Mouse (Mus musculus) CH12.LX (cell line): ENCODE results near the gene Gm45233. TPM values are rescaled to one million over a fixed set of nuclear protein-coding genes. Genes with fewer than 3 reads are reported as not detected.

Source experiments
- DNase-seq: peaks from one replicate; pipeline ENCODE4 v3.0.0-alpha.2; 2013; ENCODE audit errors: extremely low read depth
- H3K27ac ChIP-seq: 2 replicates; pipeline ENCODE4 v1.5.1; 2012; ENCODE audit warnings: low read depth, mild to moderate bottlenecking, control low read depth, moderate library complexity; ENCODE audit not compliant: insufficient read depth
- H3K27me3 ChIP-seq: replicated peaks from 2 replicates; pipeline ENCODE3; 2012; ENCODE audit warnings: inconsistent platforms
- H3K36me3 ChIP-seq, 2 experiments: replicated peaks in 1 of 2; 2 replicates each; pipeline versions ENCODE3 to v1.6.1; 2012; ENCODE audit warnings: inconsistent platforms in 1 of 2, low read length in 1 of 2, mild to moderate bottlenecking in 1 of 2, mixed read lengths in 1 of 2, moderate library complexity in 1 of 2; ENCODE audit not compliant: control insufficient read depth in 1 of 2, insufficient read depth in 1 of 2
- H3K4me1 ChIP-seq, 2 experiments: 2 replicates each; pipeline ENCODE4 v1.6.1; 2012; ENCODE audit warnings: inconsistent platforms in 1 of 2, moderate library complexity in 1 of 2; ENCODE audit not compliant: insufficient read depth in 2 of 2, control insufficient read depth in 1 of 2
- H3K4me2 ChIP-seq: 2 replicates; pipeline ENCODE4 v1.6.1; 2012; ENCODE audit warnings: low read depth, mild to moderate bottlenecking, control low read depth; ENCODE audit not compliant: poor library complexity, insufficient read depth, severe bottlenecking
- H3K4me3 ChIP-seq, 3 experiments: fragments of 150-350 bp in 1 of 3; sonication (generic) in 1 of 3; replicated peaks in 1 of 3; 2 replicates each; pipeline versions ENCODE3 to v1.5.1; 2011 to 2012; ENCODE audit warnings: low read depth in 2 of 3, low read length in 2 of 3, mild to moderate bottlenecking in 2 of 3, moderate library complexity in 2 of 3, control low read depth in 1 of 3, improper control_type of control experiment in 1 of 3, inconsistent platforms in 1 of 3, mixed read lengths in 1 of 3; ENCODE audit not compliant: poor library complexity in 1 of 3
- H3K79me2 ChIP-seq: replicated peaks from 2 replicates; pipeline ENCODE4 v1.6.1; 2012; ENCODE audit warnings: mild to moderate bottlenecking, moderate library complexity; ENCODE audit not compliant: control insufficient read depth, poor library complexity, insufficient read depth, severe bottlenecking; ENCODE audit errors: extremely low read depth
- H3K9ac ChIP-seq: 2 replicates; pipeline ENCODE4 v1.6.1; 2012; ENCODE audit warnings: low read depth, mild to moderate bottlenecking, control low read depth, moderate library complexity; ENCODE audit not compliant: insufficient read depth
- H3K9me3 ChIP-seq: replicated peaks from 2 replicates; pipeline ENCODE3; 2012; ENCODE audit warnings: low read length, inconsistent platforms, mixed read lengths
- CHD1 ChIP-seq: IDR thresholded peaks from 2 replicates; pipeline ENCODE4 v1.6.1; 2012; ENCODE audit warnings: low read depth, low read length, improper control_type of control experiment, inconsistent platforms
- CHD2 ChIP-seq: IDR thresholded peaks from 2 replicates; pipeline ENCODE4 v1.6.1; 2011; ENCODE audit warnings: low read length, improper control_type of control experiment
- E2F4 ChIP-seq: IDR thresholded peaks from 2 replicates; pipeline ENCODE4 v1.6.1; 2011; ENCODE audit warnings: low read depth, low read length, improper control_type of control experiment; ENCODE audit not compliant: insufficient replicate concordance
- EP300 ChIP-seq: IDR thresholded peaks from 2 replicates; pipeline ENCODE4 v1.6.1; 2011; ENCODE audit warnings: low read length, improper control_type of control experiment
- ETS1 ChIP-seq: conservative IDR thresholded peaks from 2 replicates; pipeline ENCODE4 v1.6.1; 2012; ENCODE audit warnings: low read depth, mild to moderate bottlenecking, inconsistent platforms, low read length, improper control_type of control experiment, moderate library complexity
- GABPA ChIP-seq: IDR thresholded peaks from 2 replicates; pipeline ENCODE4 v1.6.1; 2012; ENCODE audit warnings: low read depth, low read length, improper control_type of control experiment, inconsistent platforms; ENCODE audit not compliant: insufficient replicate concordance
- IRF4 ChIP-seq: IDR thresholded peaks from 2 replicates; pipeline ENCODE4 v1.6.1; 2014; ENCODE audit warnings: low read depth, mild to moderate bottlenecking, inconsistent platforms, low read length, improper control_type of control experiment
- JUN ChIP-seq: IDR thresholded peaks from 2 replicates; pipeline ENCODE4 v1.6.1; 2011; ENCODE audit warnings: low read depth, mild to moderate bottlenecking, low read length, improper control_type of control experiment, moderate library complexity; ENCODE audit not compliant: insufficient read depth
- MAX ChIP-seq: IDR thresholded peaks from 2 replicates; pipeline ENCODE4 v1.6.1; 2011; ENCODE audit warnings: low read length, improper control_type of control experiment
- MXI1 ChIP-seq: IDR thresholded peaks from 2 replicates; pipeline ENCODE4 v1.6.1; 2011; ENCODE audit warnings: mild to moderate bottlenecking, low read depth, low read length, improper control_type of control experiment
- NELFE ChIP-seq: IDR thresholded peaks from 2 replicates; pipeline ENCODE4 v1.6.1; 2011; ENCODE audit warnings: low read depth, low read length, improper control_type of control experiment
- NRF1 ChIP-seq: IDR thresholded peaks from 2 replicates; pipeline ENCODE4 v1.6.1; 2014; ENCODE audit warnings: low read depth, mild to moderate bottlenecking, inconsistent platforms, low read length, improper control_type of control experiment, moderate library complexity
- POLR2A ChIP-seq: IDR thresholded peaks from 2 replicates; pipeline ENCODE4 v1.6.1; 2011; ENCODE audit warnings: low read depth, mild to moderate bottlenecking, improper control_type of control experiment, low read length
- POLR2AphosphoS2 ChIP-seq: IDR thresholded peaks from 2 replicates; pipeline ENCODE4 v1.6.1; 2011; ENCODE audit warnings: low read depth, low read length, improper control_type of control experiment
- RAD21 ChIP-seq: IDR thresholded peaks from 2 replicates; pipeline ENCODE4 v1.6.1; 2011; ENCODE audit warnings: low read depth, mild to moderate bottlenecking, low read length, improper control_type of control experiment, moderate library complexity
- SMC3 ChIP-seq: IDR thresholded peaks from 2 replicates; pipeline ENCODE4 v1.6.1; 2011; ENCODE audit warnings: low read depth, low read length, improper control_type of control experiment
- TBP ChIP-seq: conservative IDR thresholded peaks from 2 replicates; pipeline ENCODE4 v1.6.1; 2011; ENCODE audit warnings: low read depth, low read length, improper control_type of control experiment
- TCF12 ChIP-seq: IDR thresholded peaks from 2 replicates; pipeline ENCODE4 v1.6.1; 2014; ENCODE audit warnings: low read depth, mild to moderate bottlenecking, inconsistent platforms, low read length, improper control_type of control experiment
- UBTF ChIP-seq: IDR thresholded peaks from 2 replicates; pipeline ENCODE4 v1.6.1; 2012; ENCODE audit warnings: low read depth, mild to moderate bottlenecking, inconsistent platforms, low read length, improper control_type of control experiment, moderate library complexity
- USF1 ChIP-seq: IDR thresholded peaks from 2 replicates; pipeline ENCODE4 v1.6.1; 2014; ENCODE audit warnings: low read depth, mild to moderate bottlenecking, inconsistent platforms, low read length, improper control_type of control experiment
- USF2 ChIP-seq: conservative IDR thresholded peaks from 2 replicates; pipeline ENCODE4 v1.6.1; 2011; ENCODE audit warnings: low read depth, low read length, improper control_type of control experiment
- ZKSCAN1 ChIP-seq: IDR thresholded peaks from 2 replicates; pipeline ENCODE4 v1.6.1; 2012; ENCODE audit warnings: low read depth, inconsistent platforms, low read length, improper control_type of control experiment, borderline replicate concordance
- ZNF384 ChIP-seq: IDR thresholded peaks from 2 replicates; pipeline ENCODE4 v1.6.1; 2012; ENCODE audit warnings: low read depth, low read length, improper control_type of control experiment, inconsistent platforms
- dilution Hi-C: fragments of 300-500 bp; cut with MboI; formaldehyde crosslinking; loops from 2 replicates; pipeline ENCODE4 v1.14.3; 2020; ENCODE audit warnings: low sequenced_read_pairs; ENCODE audit not compliant: extremely low pct_unique_long_range_greater_than_20kb, extremely low pct_ligation_motif_present
- in situ Hi-C: fragments of 300-500 bp; cut with MboI; formaldehyde crosslinking; loops from 3 replicates; pipeline ENCODE4 v1.14.3; 2019; ENCODE audit warnings: low sequenced_read_pairs, low pct_ligation_motif_present, low pct_unique_long_range_greater_than_20kb, mixed read lengths
- polyA plus RNA-seq: library from polyadenylated mRNA; unstranded; fragments of >175 nt; gene quantifications from 2 replicates; pipeline ENCODE4 v1.2.1, GENCODE M21; 2012; ENCODE audit warnings: low read depth; ENCODE audit not compliant: insufficient read length
- total RNA-seq, 2 experiments: library from RNA; depleted of rRNA; stranded (reverse); fragments of 300-350 nt in 1 of 2; fragments of >200 nt in 1 of 2; gene quantifications; 2 replicates each; pipeline ENCODE4 v1.2.3; 2012 to 2014

Gm45233 gene
- total and polyA plus RNA-seq, 3 experiments: 0.66 TPM; not detected in 2

DNA sequence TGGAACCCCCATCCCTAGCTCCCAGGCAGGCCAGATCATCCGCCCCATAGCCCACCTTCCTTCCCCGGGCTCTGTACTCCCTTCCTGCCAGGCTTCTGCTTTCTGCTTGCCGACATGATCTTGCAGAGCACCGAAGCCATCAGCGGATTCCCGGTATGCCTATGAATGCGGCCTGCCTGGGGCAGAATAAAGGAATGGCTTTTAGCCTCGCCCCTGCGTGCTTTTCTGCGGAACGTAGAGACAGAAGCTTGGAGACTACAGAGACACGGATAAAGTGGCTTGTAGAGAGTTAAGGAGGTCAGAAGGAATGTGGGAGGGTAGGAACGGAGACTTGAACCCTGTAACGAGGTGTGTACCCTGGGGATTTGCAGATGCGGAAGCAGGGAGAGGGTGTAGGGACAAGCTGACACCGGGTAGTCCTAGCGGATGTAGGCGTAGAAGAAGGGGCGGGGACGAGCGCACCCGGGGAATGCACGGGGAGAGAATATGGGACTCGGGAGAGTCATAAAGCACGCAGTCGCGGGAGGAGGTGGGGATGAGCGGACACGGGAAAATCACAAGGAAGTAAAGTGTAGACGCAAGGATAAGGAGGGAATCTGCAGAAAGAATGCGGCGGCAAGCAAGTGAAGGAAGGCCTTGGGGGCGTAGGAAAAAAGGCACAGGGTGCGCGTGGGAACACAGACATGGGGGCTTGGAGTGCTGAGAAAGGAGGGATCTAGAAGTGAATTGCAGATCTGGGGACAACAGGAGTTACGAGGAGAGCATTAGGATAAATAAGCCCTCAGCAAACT, 607 bp upstream of the Gm45233 start (continued):
- TF ChIP-seq ZNF384 (no peak), EP300 (no peak), USF1 (no peak), MAX (peak; percentile 25; the same call in 1 of the 2 replicates), E2F4 (no peak), RAD21 (no peak), CHD1 (no peak), TCF12 (0 out of 2 replicates have a peak, but pooled peaks have one; percentile 32), ZKSCAN1 (no peak)

DNA sequence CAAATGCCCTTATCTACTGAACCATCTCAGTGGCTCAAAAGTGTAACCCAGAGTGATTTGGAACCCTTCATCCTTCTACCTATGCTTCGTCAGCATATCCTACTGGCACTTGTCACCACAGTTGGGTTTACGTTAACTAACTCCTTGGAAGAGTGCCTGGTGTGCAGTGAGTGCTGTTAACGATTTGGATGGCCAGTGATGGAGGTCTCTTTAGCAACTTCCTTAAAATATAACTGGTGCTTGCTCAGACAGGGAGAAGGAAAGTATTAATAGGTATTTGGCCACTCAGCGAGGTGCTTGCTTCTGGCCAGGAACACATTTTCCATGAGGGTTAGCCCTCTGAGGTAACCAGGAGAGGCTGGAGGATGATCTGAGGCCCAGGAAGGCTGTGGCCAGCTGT, 3.9 kb downstream of the Gm45233 start:
- Histone ChIP-seq H3K9ac (no peak overlapping the region), H3K36me3 (peaks cover 6 to 39% of the 10 kb centered on the region in 2 experiments), H3K4me3 (no peak overlapping the region), H3K4me2 (no peak overlapping the region), H3K9me3 (no peaks in the 10 kb centered on the region), H3K27me3 (no peaks in the 10 kb centered on the region), H3K79me2 (no peaks in the 10 kb centered on the region; the same call in 1 of the 2 replicates), H3K27ac (no peak overlapping the region), H3K4me1 (peaks cover 22 to 65% of the 10 kb centered on the region in 2 experiments)
- in situ Hi-C loops: no loop called here
- DNase-seq: no peak
- TF ChIP-seq TBP (no peak), USF2 (no peak), NRF1 (no peak), POLR2A (no peak)
- dilution Hi-C loops: no loop called here

DNA sequence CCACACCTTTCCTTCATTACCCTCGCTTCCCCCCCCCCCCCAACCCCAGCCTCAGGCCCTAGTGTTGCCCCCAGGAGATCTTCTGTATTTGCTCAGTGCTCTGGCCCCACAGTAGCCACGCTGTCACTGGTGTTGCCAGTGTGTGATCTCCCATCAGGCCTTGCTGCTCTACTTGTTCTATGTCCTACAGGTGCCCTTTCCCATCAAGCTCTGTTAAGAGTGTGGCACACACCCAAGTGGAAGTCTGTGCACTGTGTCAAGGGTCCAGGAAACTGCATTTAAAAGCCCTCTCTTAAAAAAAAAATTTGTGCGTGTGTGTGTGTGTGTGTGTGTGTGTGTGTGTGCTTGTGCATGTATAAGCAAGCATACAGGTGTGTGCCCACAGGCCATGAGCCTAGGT, 4.3 kb downstream of the Gm45233 start:
- H3K9ac ChIP-seq: no peak overlapping the region
- no peak for TF ChIP-seq UBTF
- TF ChIP-seq NELFE: no peak
- no peak for TF ChIP-seq E2F4
- TF ChIP-seq IRF4: no peak
- no peak for TF ChIP-seq SMC3
- no peak for TF ChIP-seq ETS1
- TF ChIP-seq GABPA: no peak
- TF ChIP-seq POLR2A: no peak
- TF ChIP-seq EP300: no peak
- TF ChIP-seq ZNF384: no peak
- TF ChIP-seq JUN: no peak
- no peak for TF ChIP-seq CHD1
- no peak for TF ChIP-seq POLR2AphosphoS2
- TF ChIP-seq ZKSCAN1: no peak
- no peak for TF ChIP-seq MXI1
- no peak for TF ChIP-seq CHD2
- in situ Hi-C loops (no loop called here), dilution Hi-C loops (no loop called here)
- no peaks in the 10 kb centered on the region; the same call in 1 of the 2 replicates for H3K79me2 ChIP-seq
- no peak overlapping the region for H3K4me3 ChIP-seq
- H3K4me2 ChIP-seq: no peak overlapping the region
- no peaks in the 10 kb centered on the region for H3K27me3 ChIP-seq
- peaks cover 11 to 44% of the 10 kb centered on the region in 2 experiments for H3K36me3 ChIP-seq
- no peaks in the 10 kb centered on the region for H3K9me3 ChIP-seq
- no peak for DNase-seq
- H3K4me1 ChIP-seq: peaks cover 20 to 61% of the 10 kb centered on the region in 2 experiments
- H3K27ac ChIP-seq: no peak overlapping the region
